Mouse (Mus musculus): ENCODE results near the gene Nvl.

Gene Nvl

GRCm38 (mm10) chr1:181143950-181144836, at the start of gene Nvl, which contains the start of gene Cnih4:
Gene Nvl, minus strand, starts transcription at chr1:181144204.
Gene Cnih4, plus strand, starts transcription at chr1:181144693.
- peak; percentile 92 for DNase-seq (ENCODE audit: low spot score)

- DNase-seq (ENCODE audit: low spot score): no peak
Observed at GRCm38 (mm10) chr1:181188925-181189324, 44.9 kb upstream of the Nvl start.

- no peak for DNase-seq (ENCODE audit: low spot score)
Observed at GRCm38 (mm10) chr1:181170210-181170609, 26.2 kb upstream of the Nvl start.

DNA sequence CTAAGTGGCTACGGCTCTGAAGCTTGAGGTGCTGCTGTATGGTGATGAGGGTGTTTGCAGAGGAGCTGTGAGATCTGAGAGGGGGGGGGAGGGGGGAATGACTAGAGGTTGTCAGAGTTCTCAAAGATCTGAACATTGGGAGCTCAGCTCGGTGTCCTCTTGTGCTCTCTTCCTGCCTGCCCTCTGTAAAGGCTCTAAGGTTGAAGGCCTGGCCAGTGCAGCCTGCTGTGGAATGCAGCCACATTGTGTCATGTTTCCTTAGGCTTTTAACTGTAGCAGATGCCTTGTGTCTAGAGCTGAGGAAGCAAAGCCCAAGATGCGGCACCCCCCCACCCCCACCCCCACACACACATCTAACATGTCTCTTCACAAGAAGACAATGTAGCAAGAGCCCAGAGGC, 24.4 kb upstream of the Nvl start:
- DNase-seq (ENCODE audit: low spot score): no peak

- DNase-seq (ENCODE audit: low spot score): no peak
Observed at GRCm38 (mm10) chr1:181167816-181168215, 23.8 kb upstream of the Nvl start.

DNA sequence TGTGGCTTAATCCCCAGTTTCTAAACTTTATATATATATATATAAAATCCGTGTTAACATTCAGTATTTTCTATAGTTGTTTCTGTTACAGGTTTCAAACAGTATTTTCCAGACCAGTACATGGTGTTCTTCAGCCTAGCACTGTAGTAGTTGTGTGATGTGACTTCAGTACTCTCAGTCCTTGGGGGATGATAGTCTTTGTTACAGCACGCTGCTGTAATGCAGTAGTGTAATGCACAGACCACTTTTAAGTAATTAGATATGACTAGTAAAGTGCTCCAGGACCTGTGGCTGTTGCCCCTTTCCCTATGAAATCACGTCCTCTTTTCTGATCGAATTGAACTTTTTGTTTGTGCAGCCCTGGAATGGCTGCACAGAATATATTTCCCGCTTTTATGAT, 7.5 kb upstream of the Nvl start:
- DNase-seq (ENCODE audit: low spot score): no peak

- DNase-seq (ENCODE audit: low spot score): peak; percentile 88
Observed at GRCm38 (mm10) chr1:181150827-181151534, 7.0 kb upstream of the Nvl start.

- no peak for DNase-seq (ENCODE audit: low spot score)
Observed at GRCm38 (mm10) chr1:181150431-181150826, 6.4 kb upstream of the Nvl start.

DNA sequence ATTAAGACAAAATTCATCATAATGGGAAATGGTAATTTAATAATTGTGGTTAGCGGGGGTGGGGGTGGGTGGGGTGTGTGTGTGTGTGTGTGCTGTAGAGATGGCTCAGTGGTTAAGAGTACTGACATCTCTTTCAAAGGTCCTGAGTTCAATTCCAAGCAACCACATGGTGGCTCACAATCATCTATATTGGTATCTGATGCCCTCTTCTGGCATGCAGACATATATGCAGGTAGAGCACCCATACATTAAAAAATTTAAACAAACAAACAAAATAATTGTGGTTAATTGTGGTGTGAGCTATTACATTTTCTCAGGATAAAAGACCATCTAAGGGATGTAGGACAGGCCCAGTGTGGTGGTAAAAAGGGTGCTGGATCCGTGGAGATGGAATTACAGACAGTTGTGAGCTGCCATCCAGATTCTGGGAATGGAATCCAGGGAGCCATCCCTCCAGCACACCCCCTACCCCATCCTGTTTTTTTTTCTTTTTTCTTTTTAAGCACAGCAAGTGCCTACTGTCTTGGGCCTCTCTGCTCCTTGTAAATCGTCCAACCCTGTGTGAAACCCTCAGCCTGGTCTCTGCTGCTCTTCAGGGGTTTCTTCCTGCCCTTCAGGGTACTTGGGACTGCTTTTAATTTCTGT, 5.5 kb upstream of the Nvl start:
- no peak for DNase-seq (ENCODE audit: low spot score)

DNA sequence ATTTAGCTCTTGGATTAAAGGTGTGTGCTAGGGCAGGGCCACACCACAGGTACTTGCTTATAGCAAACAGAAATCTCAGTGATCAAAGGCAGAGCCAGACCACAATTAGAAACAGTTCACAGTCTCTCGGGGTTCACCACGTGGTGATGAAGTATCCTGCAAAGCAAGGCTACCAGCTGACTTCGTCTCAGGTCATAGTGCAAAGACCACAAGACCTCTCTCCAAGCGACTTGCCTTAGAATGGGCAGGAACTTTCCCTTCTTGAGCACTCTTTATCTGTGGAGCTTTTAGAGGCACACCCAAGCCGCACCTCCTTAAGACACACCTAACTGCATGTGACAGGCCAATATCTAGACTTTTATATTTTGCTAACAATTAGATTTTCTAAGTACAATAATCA, 4.5 kb upstream of the Nvl start:
- DNase-seq (ENCODE audit: low spot score): no peak

- no peak for DNase-seq (ENCODE audit: low spot score)
Observed at GRCm38 (mm10) chr1:181146187-181146586, 2.2 kb upstream of the Nvl start.

DNA sequence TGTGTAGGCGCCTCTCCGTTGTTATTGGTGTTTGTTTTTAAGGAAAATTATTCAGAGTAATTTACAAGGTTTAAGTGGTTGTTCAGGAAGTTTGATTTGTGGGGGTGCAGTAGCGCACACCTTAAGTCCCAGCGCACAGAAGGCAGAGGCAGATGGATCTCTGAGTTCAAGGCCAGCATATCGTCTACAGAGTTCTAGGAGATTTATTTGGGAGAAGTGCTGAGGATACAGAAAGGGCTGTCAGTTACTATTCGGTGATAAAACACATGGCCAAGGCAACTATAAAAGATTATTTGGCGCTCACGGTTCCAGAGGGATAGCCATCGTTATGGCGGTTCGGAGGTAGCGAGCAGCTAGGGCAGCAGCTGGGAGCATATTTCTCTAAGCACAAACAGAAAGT, 962 bp upstream of the Nvl start:
- DNase-seq (ENCODE audit: low spot score): no peak

- DNase-seq (ENCODE audit: low spot score): no peak
Observed at GRCm38 (mm10) chr1:181143609-181143949, 425 bp downstream of the Nvl start.

GRCm38 (mm10) chr1:181138730-181139129, 5.3 kb downstream of the Nvl start:
- no peak for DNase-seq (ENCODE audit: low spot score)

- no peak for DNase-seq (ENCODE audit: low spot score)
Observed at GRCm38 (mm10) chr1:181131915-181132314, 12.1 kb downstream of the Nvl start.

DNA sequence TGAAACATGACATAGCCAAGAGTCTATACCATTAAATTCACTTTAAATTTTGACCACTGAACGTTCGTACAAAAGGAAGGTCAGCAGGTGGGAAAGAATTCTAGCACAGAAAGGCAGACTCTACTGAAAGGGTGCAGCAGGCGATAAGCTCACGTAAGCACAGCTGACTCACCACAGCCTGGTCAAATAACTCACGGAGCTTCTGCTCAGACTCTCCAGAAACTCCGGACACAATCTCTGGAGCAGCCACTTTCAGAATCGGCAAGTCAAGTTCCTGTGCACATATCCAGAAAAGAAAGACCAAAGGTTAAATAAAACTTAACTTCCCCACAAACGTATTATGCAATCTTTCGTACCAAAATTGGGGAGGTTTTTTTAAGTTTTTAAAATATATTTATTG, 17.2 kb downstream of the Nvl start:
- no peak for DNase-seq (ENCODE audit: low spot score)

DNA sequence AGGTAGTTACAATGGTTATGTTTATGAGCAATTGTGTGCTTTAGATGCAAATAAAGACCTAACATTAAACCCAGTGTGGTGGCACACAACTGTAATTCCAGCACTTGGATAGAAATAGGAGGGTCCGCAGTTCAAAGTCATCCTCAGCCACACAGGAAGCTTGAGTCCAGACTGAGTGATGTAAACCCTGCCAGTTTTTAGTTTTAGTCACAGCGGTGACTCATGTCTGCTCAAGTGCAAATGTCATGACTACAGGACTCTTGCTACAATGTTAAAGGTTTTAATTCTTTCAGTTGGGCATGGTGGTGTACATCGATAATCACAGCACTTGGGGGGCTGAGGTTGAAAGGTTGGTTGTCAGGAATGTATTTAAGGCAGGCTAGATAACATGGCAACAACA, 18.1 kb downstream of the Nvl start:
- no peak for DNase-seq (ENCODE audit: low spot score)

GRCm38 (mm10) chr1:181124145-181124544, 19.9 kb downstream of the Nvl start:
- DNase-seq (ENCODE audit: low spot score): no peak

DNA sequence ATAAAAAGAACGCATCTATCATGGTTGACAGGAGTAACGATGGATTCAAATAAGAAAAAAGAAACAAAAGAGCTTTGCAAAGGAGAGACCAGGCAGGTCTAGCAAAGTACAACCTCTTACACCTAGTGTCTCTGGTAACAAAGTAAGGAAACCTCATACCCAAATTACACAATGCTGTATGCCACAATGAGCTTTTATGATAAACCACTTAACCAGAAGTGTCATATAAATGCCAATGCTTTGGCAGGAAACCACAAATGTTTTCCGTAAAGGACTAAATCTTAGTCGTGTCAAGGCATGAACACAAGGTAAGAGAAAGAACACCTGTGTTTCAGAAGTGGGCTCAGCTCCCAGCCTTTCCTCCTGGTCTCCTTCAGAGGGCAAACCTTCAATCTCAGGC, 26.9 kb downstream of the Nvl start:
- DNase-seq (ENCODE audit: low spot score): no peak

DNA sequence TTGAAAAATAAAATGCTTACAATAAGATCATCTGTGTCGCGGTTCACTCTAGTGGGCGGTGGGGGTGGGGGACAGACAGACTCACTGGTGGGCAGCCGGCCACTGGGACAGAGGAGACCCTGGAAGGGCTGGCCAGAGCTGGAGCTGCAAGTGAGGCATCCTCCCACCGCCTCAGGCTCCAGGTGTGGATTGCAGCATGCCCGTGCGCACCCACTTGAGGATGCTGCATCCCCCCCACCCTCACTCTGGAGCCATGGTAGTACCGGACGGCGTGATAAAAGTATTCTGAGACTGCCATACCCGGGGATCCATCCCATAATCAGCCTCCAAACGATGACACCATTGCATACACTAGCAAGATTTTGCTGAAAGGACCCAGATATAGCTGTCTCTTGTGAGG, 54.0 kb downstream of the Nvl start:
- DNase-seq (ENCODE audit: low spot score): no peak

- DNase-seq (ENCODE audit: low spot score): no peak
Observed at GRCm38 (mm10) chr1:181084021-181084420, 60.0 kb downstream of the Nvl start.

- no peak for DNase-seq (ENCODE audit: low spot score)
Observed at GRCm38 (mm10) chr1:181073075-181073474, 70.9 kb downstream of the Nvl start.

GRCm38 (mm10) chr1:181069671-181070070, 74.3 kb downstream of the Nvl start:
- DNase-seq (ENCODE audit: low spot score): no peak
